Comparison of ENCODE assay signal across 15 mouse cellular contexts in the genomic region with DNA sequence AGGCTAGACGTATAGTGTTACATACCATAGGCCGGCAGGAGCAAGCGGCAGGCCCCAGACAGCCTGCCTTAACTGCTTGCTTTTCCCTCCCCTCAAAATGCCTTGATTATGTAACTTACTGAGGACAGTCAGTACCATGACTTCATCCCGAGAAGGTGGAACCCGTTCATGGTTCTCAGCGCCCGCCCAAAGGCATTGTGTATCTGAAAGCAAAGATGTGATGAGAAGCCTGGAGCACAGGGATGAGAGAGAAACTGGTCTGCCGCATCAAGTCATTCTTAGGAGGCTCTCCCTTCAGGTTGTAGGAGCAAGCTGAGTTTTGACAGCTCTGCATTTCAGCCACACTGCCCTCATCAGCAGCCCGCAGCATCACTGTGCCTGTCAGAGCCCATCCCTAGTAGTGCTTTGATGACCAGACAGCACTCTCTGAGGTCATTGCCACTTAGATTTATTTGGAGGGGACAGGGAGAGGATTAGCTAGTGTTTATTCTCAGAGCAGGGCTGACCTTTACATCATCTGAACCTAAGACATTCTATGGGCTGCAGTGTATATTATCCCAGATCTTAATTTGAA. TPM values are rescaled to one million over a fixed set of nuclear protein-coding genes. Genes with fewer than 3 reads are reported as not detected.
DNase-seq lines count a peak whose midpoint lies in the region; ATAC-seq and TF ChIP-seq lines count a peak whose summit lies in the region.
"Had no signal": no experiment of that assay in that cellular context is flagged by ENCODE, and none has a peak within 500 bp of the region (broad histone marks: within the 10 kb centered on the region; RNA-seq: fewer than 3 reads in every experiment).

No protein-coding gene starts in this region.

- no peaks in the 10 kb centered on the region for H3K36me3 ChIP-seq in hindbrain, embryonic 12.5 days
- no peaks in the 10 kb centered on the region for H3K36me3 ChIP-seq in hindbrain, postnatal 0 days (ENCODE audit: insufficient read depth, low read length)
- H3K36me3 ChIP-seq in embryonic facial prominence, embryonic 10.5 days (replicated peaks) = no peaks in the 10 kb centered on the region
- H3K36me3 ChIP-seq in embryonic facial prominence, embryonic 14.5 days (ENCODE audit: control insufficient read depth, insufficient read depth, low read length) = no peaks in the 10 kb centered on the region
- H3K36me3 ChIP-seq: neural tube, embryonic 15.5 days had no signal

- H3K4me1 ChIP-seq in hindbrain, embryonic 12.5 days = peaks cover 33% of the 10 kb centered on the region
- 0 out of 2 replicates have a peak, but pooled peaks cover 3% of the 10 kb centered on the region for H3K4me1 ChIP-seq in hindbrain, postnatal 0 days (ENCODE audit: insufficient read depth, low read length)
- H3K4me1 ChIP-seq in embryonic facial prominence, embryonic 10.5 days = peaks cover 60% of the 10 kb centered on the region
- H3K4me1 ChIP-seq in embryonic facial prominence, embryonic 14.5 days (ENCODE audit: control insufficient read depth, insufficient read depth, low read length) = peaks cover 55% of the 10 kb centered on the region
- H3K4me1 ChIP-seq: megakaryocyte, embryonic 14.5 days had no signal

- no peak for TF ChIP-seq CTCF in hindbrain, postnatal 0 days (IDR thresholded peaks at IDR 0.05; ENCODE audit: low read depth)

- H3K9ac ChIP-seq in hindbrain, embryonic 12.5 days = 0 out of 2 replicates have a peak overlapping the region, but pooled peaks have one; percentile 19
- H3K9ac ChIP-seq in hindbrain, postnatal 0 days (replicated peaks; ENCODE audit: low read length) = no peak overlapping the region
- H3K9ac ChIP-seq in embryonic facial prominence, embryonic 14.5 days (ENCODE audit: low read depth, low read length) = no peak overlapping the region
- H3K9ac ChIP-seq: neural tube, embryonic 15.5 days had no signal

- H3K4me2 ChIP-seq in hindbrain, embryonic 12.5 days (replicated peaks) = no peak overlapping the region
- no peak overlapping the region for H3K4me2 ChIP-seq in hindbrain, postnatal 0 days (ENCODE audit: low read depth, low read length)
- no peak overlapping the region for H3K4me2 ChIP-seq in embryonic facial prominence, embryonic 14.5 days (ENCODE audit: low read depth, low read length)
- H3K4me2 ChIP-seq: neural tube, embryonic 15.5 days had no signal

- no peak overlapping the region for H3K27ac ChIP-seq in hindbrain, embryonic 12.5 days
- H3K27ac ChIP-seq in hindbrain, postnatal 0 days = no peak overlapping the region
- peak overlapping the region; percentile 69 for H3K27ac ChIP-seq in embryonic facial prominence, embryonic 10.5 days (replicated peaks)
- H3K27ac ChIP-seq in embryonic facial prominence, embryonic 14.5 days (replicated peaks; ENCODE audit: low read depth, low read length) = peak overlapping the region; percentile 70
- H3K27ac ChIP-seq: neural tube, embryonic 15.5 days had no signal

- DNase-seq in hindbrain, postnatal 0 days (ENCODE audit: low spot score) = no peak
- peak; percentile 35 for DNase-seq in embryonic facial prominence, embryonic 10.5 days (ENCODE audit: low spot score)
- peak; percentile 53 for DNase-seq in embryonic facial prominence, embryonic 14.5 days (ENCODE audit: low spot score)
- DNase-seq in retina, embryonic 14.5 days (ENCODE audit: low spot score) = peak; percentile 45
- no peak for DNase-seq in urinary bladder, postnatal 25 days (ENCODE audit: low spot score)
- DNase-seq in left cerebral cortex, adult 9 months (ENCODE audit: low spot score in 2 of 2) = no peak
- DNase-seq: cerebellum, adult 11 months; heart, adult 18-20 months; kidney, adult 11 months; right cerebral cortex, adult 18-20 months had no signal

- ATAC-seq in hindbrain, embryonic 12.5 days (ENCODE audit: low FRiP score) = no peak
- no peak for ATAC-seq in hindbrain, postnatal 0 days
- 0 out of 2 replicates have a peak, but pooled peaks have one; percentile 10 for ATAC-seq in embryonic facial prominence, embryonic 14.5 days (ENCODE audit: low read depth)
- ATAC-seq: activated CD4-positive, CD25-positive, alpha-beta regulatory T cell, adult 4 months had no signal

- H3K27me3 ChIP-seq in hindbrain, embryonic 12.5 days = no peaks in the 10 kb centered on the region
- no peaks in the 10 kb centered on the region for H3K27me3 ChIP-seq in hindbrain, postnatal 0 days (ENCODE audit: insufficient read depth, low read length)
- H3K27me3 ChIP-seq in embryonic facial prominence, embryonic 10.5 days (replicated peaks; ENCODE audit: low read depth, poor library complexity, severe bottlenecking) = no peaks in the 10 kb centered on the region
- no peaks in the 10 kb centered on the region for H3K27me3 ChIP-seq in embryonic facial prominence, embryonic 14.5 days (replicated peaks; ENCODE audit: control insufficient read depth, insufficient read depth, low read length)
- H3K27me3 ChIP-seq: neural tube, embryonic 15.5 days had no signal

- H3K9me3 ChIP-seq in hindbrain, embryonic 12.5 days (replicated peaks) = no peaks in the 10 kb centered on the region
- no peaks in the 10 kb centered on the region for H3K9me3 ChIP-seq in hindbrain, postnatal 0 days (ENCODE audit: low read length)
- no peaks in the 10 kb centered on the region for H3K9me3 ChIP-seq in embryonic facial prominence, embryonic 10.5 days
- H3K9me3 ChIP-seq in embryonic facial prominence, embryonic 14.5 days (ENCODE audit: control insufficient read depth, low read length) = no peaks in the 10 kb centered on the region
- H3K9me3 ChIP-seq: megakaryocyte, embryonic 14.5 days; neural tube, embryonic 15.5 days had no signal

- no peak overlapping the region for H3K4me3 ChIP-seq in hindbrain, embryonic 12.5 days
- no peak overlapping the region for H3K4me3 ChIP-seq in hindbrain, postnatal 0 days (ENCODE audit: low read length)
- H3K4me3 ChIP-seq in embryonic facial prominence, embryonic 10.5 days = no peak overlapping the region
- H3K4me3 ChIP-seq in embryonic facial prominence, embryonic 14.5 days (ENCODE audit: low read depth, low read length) = no peak overlapping the region
- H3K4me3 ChIP-seq: megakaryocyte, embryonic 14.5 days; neural tube, embryonic 15.5 days had no signal

- WGBS in hindbrain, embryonic 12.5 days = 54% methylated on average over 9 of the region's 9 CpGs
- 75% methylated on average over 9 of the region's 9 CpGs for WGBS in hindbrain, postnatal 0 days
- 47% methylated on average over 9 of the region's 9 CpGs for WGBS in embryonic facial prominence, embryonic 10.5 days
- 38% methylated on average over 9 of the region's 9 CpGs for WGBS in embryonic facial prominence, embryonic 14.5 days

RNA-seq across cellular contexts. Expression of a gene that starts 45.5 kb away (rescaled TPM):
- polyA plus RNA-seq in hindbrain, embryonic 12.5 days (2016; fragmentation: Nextera tagmentation; extraction: Ambion mirVana) = 66.2 and 74.8 TPM in 2 replicates
- total RNA-seq in hindbrain, postnatal 0 days (2014; rRNA removed) = 34.0 and 35.9 TPM in 2 replicates
- 26.3 and 28.8 TPM in 2 replicates for polyA plus RNA-seq in hindbrain, postnatal 0 days (2015; fragmentation: Nextera tagmentation; extraction: Ambion mirVana)
- 62.7 and 70.3 TPM in 2 replicates for polyA plus RNA-seq in embryonic facial prominence, embryonic 10.5 days (2016; fragmentation: Nextera tagmentation; extraction: Ambion mirVana)
- 93.4 and 95.4 TPM in 2 replicates for polyA plus RNA-seq in embryonic facial prominence, embryonic 14.5 days (2014; fragmentation: Nextera tagmentation; extraction: Ambion mirVana)
- total RNA-seq: common myeloid progenitor, adult 5-6 weeks had no signal
- polyA plus RNA-seq: activated CD4-positive, CD25-positive, alpha-beta regulatory T cell, adult 4 months had no signal

Comparison
In these comparisons a context has a peak if more than half of its experiments do, and no peak if none do; other contexts are left out.
1. H3K27ac ChIP-seq: peak in embryonic facial prominence, embryonic 10.5 days (single experiment) and embryonic facial prominence, embryonic 14.5 days (single experiment); none in hindbrain, embryonic 12.5 days (single experiment) and hindbrain, postnatal 0 days (single experiment).
2. DNase-seq: peak in embryonic facial prominence, embryonic 10.5 days (single experiment), embryonic facial prominence, embryonic 14.5 days (single experiment) and retina, embryonic 14.5 days (single experiment); none in hindbrain, postnatal 0 days (single experiment), urinary bladder, postnatal 25 days (single experiment) and left cerebral cortex, adult 9 months (0 of 2).